Mouse (Mus musculus) limb, embryonic 14.5 days (tissue): ENCODE measurements around the gene U2af2. TPM values are rescaled to one million over a fixed set of nuclear protein-coding genes. Genes with fewer than 3 reads are reported as not detected.
"Not testable (repeated sequence)": the region's sequence is repeated elsewhere in the genome, so short reads cannot be mapped to it uniquely, and the experiment has no call there.

ENCODE experiments used
- ATAC-seq: fragments of 200-750 bp; cut with Nextera tagmentation; 2 replicates; pipeline ENCODE4 v1.8.0; 2017; ENCODE audit warnings: low read depth, moderate number of reproducible peaks, moderate TSS enrichment; ENCODE audit not compliant: low FRiP score
- DNase-seq: peaks from one replicate; pipeline ENCODE4 v3.0.0-alpha.2; 2015; ENCODE audit warnings: low spot score
- H3K27ac ChIP-seq: fragments of 300-500 bp; sonication (generic); replicated peaks from 2 replicates; pipeline ENCODE4 v1.5.1; 2014; ENCODE audit warnings: low read depth, mild to moderate bottlenecking, low read length, moderate library complexity, mixed read lengths
- H3K27me3 ChIP-seq: fragments of 300-500 bp; sonication (generic); 2 replicates; pipeline ENCODE4 v1.6.1; 2014; ENCODE audit warnings: low read length, mixed read lengths; ENCODE audit not compliant: control insufficient read depth, insufficient read depth
- H3K36me3 ChIP-seq: fragments of 300-500 bp; sonication (generic); 2 replicates; pipeline ENCODE4 v1.6.1; 2014; ENCODE audit warnings: mild to moderate bottlenecking, low read length, moderate library complexity, mixed read lengths; ENCODE audit not compliant: control insufficient read depth, insufficient read depth
- H3K4me1 ChIP-seq: fragments of 300-500 bp; sonication (generic); 2 replicates; pipeline ENCODE4 v1.6.1; 2014; ENCODE audit warnings: antibody characterized with exemption, low read length, mixed read lengths; ENCODE audit not compliant: control insufficient read depth, insufficient read depth
- H3K4me2 ChIP-seq: fragments of 300-500 bp; sonication (generic); replicated peaks from 2 replicates; pipeline ENCODE4 v1.6.1; 2014; ENCODE audit warnings: low read depth, mild to moderate bottlenecking, low read length, moderate library complexity; ENCODE audit not compliant: severe bottlenecking
- H3K4me3 ChIP-seq: fragments of 300-500 bp; sonication (generic); replicated peaks from 2 replicates; pipeline ENCODE4 v1.5.1; 2014; ENCODE audit warnings: low read length
- H3K9ac ChIP-seq: fragments of 300-500 bp; sonication (generic); 2 replicates; pipeline ENCODE4 v1.6.1; 2014; ENCODE audit warnings: mild to moderate bottlenecking, low read depth, low read length, moderate library complexity; ENCODE audit not compliant: severe bottlenecking
- H3K9me3 ChIP-seq: fragments of 300-500 bp; sonication (generic); 2 replicates; pipeline ENCODE4 v1.6.1; 2016; ENCODE audit warnings: low read length; ENCODE audit not compliant: control insufficient read depth
- POLR2A ChIP-seq: fragments of 200-500 bp; IDR thresholded peaks from 2 replicates; pipeline ENCODE4 v1.8.0; 2012; ENCODE audit warnings: inconsistent platforms, mild to moderate bottlenecking, moderate library complexity, borderline replicate concordance; ENCODE audit not compliant: insufficient read depth, insufficient read length; ENCODE audit errors: extremely low read depth
- WGBS: fragments of 180-500 bp; shearing (Covaris S2); extraction: QIAGEN DNeasy Blood & Tissue Kit; methylation state at CpG from one replicate; pipeline ENCODE4 v1.1.7; 2014; 5-methylcytosine and 5-hydroxymethylcytosine counted together
- polyA plus RNA-seq, 2 experiments: library from polyadenylated mRNA; depleted of rRNA in 1 of 2; stranded (reverse) in 1 of 2; unstranded in 1 of 2; fragments of >200 nt; fragmentation: Nextera tagmentation in 1 of 2; extraction: Ambion mirVana in 1 of 2; gene quantifications; 2 replicates each; pipeline versions ENCODE4 v1.2.1 to v1.2.3; 2012 to 2014

The U2af2 gene
- polyA plus RNA-seq, 2 experiments = 123 to 431 TPM

- no peaks in the 10 kb centered on the region for H3K4me1 ChIP-seq
- no peak for TF ChIP-seq POLR2A
- no peaks in the 10 kb centered on the region for H3K27me3 ChIP-seq
- WGBS = 86% methylated on average over 1 of the region's 1 CpGs
- no peak for DNase-seq
- H3K4me2 ChIP-seq = no peak overlapping the region
- no peak overlapping the region for H3K4me3 ChIP-seq
- H3K27ac ChIP-seq = no peak overlapping the region
- no peak for ATAC-seq
- peaks cover 95% of the 10 kb centered on the region for H3K36me3 ChIP-seq
- no peak overlapping the region for H3K9ac ChIP-seq
- H3K9me3 ChIP-seq = no peaks in the 10 kb centered on the region
Observed at GRCm38 (mm10) chr7:5073586-5073985, 11.6 kb downstream of the U2af2 start.

- H3K4me1 ChIP-seq = no peaks in the 10 kb centered on the region
- H3K4me2 ChIP-seq = no peak overlapping the region
- H3K27me3 ChIP-seq = no peaks in the 10 kb centered on the region
- no peak overlapping the region for H3K9ac ChIP-seq
- no peaks in the 10 kb centered on the region for H3K9me3 ChIP-seq
- ATAC-seq = no peak
- H3K36me3 ChIP-seq = peaks cover 88% of the 10 kb centered on the region
- no peak overlapping the region for H3K4me3 ChIP-seq
- no peak for TF ChIP-seq POLR2A
- no peak for DNase-seq
- 94% methylated on average over 5 of the region's 5 CpGs for WGBS
- no peak overlapping the region for H3K27ac ChIP-seq
Observed at GRCm38 (mm10) chr7:5074984-5075383, 13.0 kb downstream of the U2af2 start.

DNA sequence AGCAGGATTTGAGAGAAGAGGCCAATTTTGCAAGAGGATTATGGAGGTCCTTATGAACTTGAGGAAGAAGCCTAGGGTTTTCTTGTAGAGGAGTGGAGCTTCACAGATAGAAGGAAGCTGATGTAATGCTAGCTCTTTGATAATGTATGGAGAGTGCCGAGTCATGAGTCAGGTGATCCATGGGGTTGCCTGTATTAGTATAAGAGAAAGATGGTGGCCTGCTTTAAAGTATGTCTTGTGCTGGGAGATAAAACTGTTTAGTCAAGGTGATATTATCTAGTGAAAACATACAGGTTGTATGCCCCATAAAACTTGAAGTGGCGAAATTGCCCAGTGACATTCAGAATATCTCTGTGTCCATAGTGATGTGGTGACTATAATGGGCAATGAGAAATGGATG is 15.0 kb downstream of the U2af2 start:
- Histone ChIP-seq H3K27me3 (no peaks in the 10 kb centered on the region), H3K4me1 (peaks cover 10% of the 10 kb centered on the region; the same call in 1 of the 2 replicates), H3K4me2 (no peak overlapping the region), H3K36me3 (peaks cover 70% of the 10 kb centered on the region), H3K27ac (no peak overlapping the region), H3K9me3 (no peaks in the 10 kb centered on the region), H3K9ac (no peak overlapping the region), H3K4me3 (no peak overlapping the region)
- 93% methylated on average over 2 of the region's 2 CpGs for WGBS
- DNase-seq (no peak), ATAC-seq (no peak)
- no peak for TF ChIP-seq POLR2A

DNA sequence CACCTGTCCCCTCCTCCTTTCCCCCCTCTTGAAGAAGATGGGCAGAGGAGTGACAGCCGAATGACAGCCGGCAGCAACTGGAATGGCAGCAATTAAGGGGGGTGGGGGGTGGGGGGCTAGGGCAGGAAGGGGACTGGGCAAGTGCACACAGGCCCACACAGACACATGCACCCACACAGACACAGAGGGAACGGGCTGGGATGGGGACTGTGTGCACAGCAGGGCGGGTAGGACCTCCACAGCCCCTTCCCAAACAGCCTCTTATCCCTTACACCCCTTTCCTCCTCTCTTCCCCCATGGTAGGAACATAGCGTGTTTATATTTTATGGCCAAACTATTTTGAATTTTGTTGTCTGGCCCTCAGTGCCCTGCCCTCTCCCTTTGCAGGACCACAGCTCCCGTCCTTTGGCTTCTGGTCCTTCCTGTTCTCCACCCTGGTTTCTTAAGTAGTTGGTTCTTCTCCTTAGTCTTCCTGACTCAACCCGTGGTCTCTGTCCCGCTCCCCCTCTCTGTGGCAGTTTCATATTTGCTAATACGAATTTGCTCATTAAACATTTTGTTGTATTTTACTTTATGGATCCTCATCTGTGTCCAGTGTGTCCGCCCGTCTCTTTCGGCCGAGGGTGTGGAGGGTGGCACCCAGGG is 17.5 kb downstream of the U2af2 start:
- Histone ChIP-seq H3K4me3 (peak overlapping the region; percentile 99), H3K36me3 (peaks cover 62% of the 10 kb centered on the region), H3K4me2 (peak overlapping the region; percentile 87), H3K9ac (peak overlapping the region; percentile 97; the same call in 1 of the 2 replicates), H3K27ac (peak overlapping the region; percentile 90)
- 38% methylated on average over 7 of the region's 13 CpGs for WGBS
- ATAC-seq = peak; percentile 0; the same call in 1 of the 2 replicates
- H3K4me1 ChIP-seq, H3K27me3 ChIP-seq, DNase-seq, H3K9me3 ChIP-seq: not testable (repeated sequence)
- TF ChIP-seq POLR2A = 0 out of 2 replicates have a peak, but pooled peaks have one; percentile 4

- under 1% methylated on average over 67 of the region's 81 CpGs for WGBS
- Histone ChIP-seq H3K9me3 (no peaks in the 10 kb centered on the region), H3K4me3 (peak within 1 kb of the TSS; percentile 99), H3K27me3 (no peaks in the 10 kb centered on the region), H3K9ac (peak within 1 kb of the TSS; percentile 97), H3K4me2 (peak within 1 kb of the TSS; percentile 87), H3K4me1 (peaks cover 10% of the 10 kb centered on the region; the same call in 1 of the 2 replicates), H3K27ac (peak within 1 kb of the TSS; percentile 90), H3K36me3 (peaks cover 58% of the 10 kb centered on the region)
- DNase-seq (peak; percentile 95), ATAC-seq (peak; percentile 97)
- TF ChIP-seq POLR2A = 0 out of 2 replicates have a peak, but pooled peaks have one; percentile 5
Observed at GRCm38 (mm10) chr7:5080010-5080751, 18.2 kb downstream of the U2af2 start, which contains the start of gene Epn1. Epn1 (plus strand) TSS chr7:5080235.
